Mouse (Mus musculus): ENCODE measurements around the gene Parm1. TPM values are rescaled to one million over a fixed set of nuclear protein-coding genes. Genes with fewer than 3 reads are reported as not detected.

Gene Parm1
- polyA plus RNA-seq (2016; fragmentation: Nextera tagmentation; extraction: Ambion mirVana), result 11.4 and 11.8 TPM in 2 replicates

DNA sequence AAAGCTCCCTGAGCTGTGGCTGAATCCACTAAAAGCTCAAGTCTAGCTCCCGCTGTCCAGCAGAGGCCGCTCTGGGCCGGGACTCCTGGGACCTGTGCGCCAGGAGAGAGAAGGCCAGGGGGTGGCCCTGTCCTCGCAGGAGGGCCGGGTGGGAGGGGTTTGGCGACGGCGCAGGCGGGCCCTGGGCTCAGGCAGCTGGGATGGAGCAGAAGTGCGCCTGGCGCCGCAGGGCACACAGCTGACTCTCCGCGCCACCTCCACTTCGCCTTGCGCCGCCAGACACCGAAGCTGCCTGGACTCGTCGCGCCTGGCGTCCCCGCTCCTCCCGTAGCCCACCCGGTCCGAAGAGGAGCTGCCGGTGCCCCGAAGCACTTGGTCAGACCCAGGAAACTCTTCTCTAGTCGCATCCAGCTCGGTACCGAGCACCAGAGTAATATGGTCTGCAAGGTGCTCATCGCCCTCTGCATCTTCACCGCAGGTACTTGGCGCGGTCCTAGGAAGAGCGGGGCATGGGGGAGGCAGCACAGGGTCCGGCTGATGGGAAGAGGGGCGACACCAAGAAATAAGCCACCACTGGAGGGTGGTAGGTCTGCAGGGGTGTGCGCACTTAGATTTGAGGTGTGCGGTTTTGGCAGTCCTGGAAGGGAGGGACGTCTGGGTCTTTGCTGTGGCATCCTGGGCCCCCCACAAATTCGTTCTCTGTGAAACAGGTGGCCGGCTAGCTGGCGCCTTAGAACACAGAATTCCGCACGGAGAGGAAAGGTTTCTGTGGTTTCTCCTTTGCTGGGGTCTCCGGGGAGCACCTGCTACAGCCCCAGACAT is at the start of gene Parm1:
TSS of gene Parm1 (plus strand) at position 136 of the 822 bp plus-strand sequence.
- peaks cover 11% of the 10 kb centered on the region for H3K27me3 ChIP-seq (replicated peaks)
- H3K27ac ChIP-seq, result no peak within 1 kb of the TSS
- no peaks in the 10 kb centered on the region for H3K9me3 ChIP-seq
- peak within 1 kb of the TSS; percentile 96 for H3K4me2 ChIP-seq (replicated peaks)
- 1% methylated on average over 47 of the region's 48 CpGs for WGBS
- peaks cover 21% of the 10 kb centered on the region for H3K4me1 ChIP-seq
- no peaks in the 10 kb centered on the region for H3K36me3 ChIP-seq
- H3K4me3 ChIP-seq, result peak within 1 kb of the TSS; percentile 48
- peak within 1 kb of the TSS; percentile 52 for H3K9ac ChIP-seq
- ATAC-seq (ENCODE audit: low FRiP score, low read depth), result peak; percentile 99

DNA sequence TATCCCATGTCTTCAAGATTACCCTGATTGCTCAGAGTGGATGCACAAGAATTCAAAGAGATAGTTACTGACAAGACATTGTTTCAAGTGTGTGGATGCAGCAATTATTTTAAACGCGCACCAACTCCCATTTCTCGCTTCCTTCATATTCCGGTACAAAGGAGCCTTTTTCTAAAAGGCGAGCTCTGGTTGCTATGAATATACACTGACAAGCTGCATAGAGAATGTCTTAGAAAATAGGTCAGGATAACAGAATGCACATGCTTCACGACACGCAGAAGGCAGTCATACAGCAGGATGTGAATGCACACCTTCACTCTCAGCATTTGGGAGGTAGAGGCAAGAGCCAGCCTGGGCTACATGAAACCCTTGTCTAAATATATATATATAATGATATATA is 42.2 kb upstream of the Parm1 start:
- H3K4me2 ChIP-seq (replicated peaks), result no peak overlapping the region
- no peak overlapping the region for H3K9ac ChIP-seq
- H3K4me1 ChIP-seq, result no peaks in the 10 kb centered on the region
- no peak for ATAC-seq (ENCODE audit: low FRiP score, low read depth)
- H3K27me3 ChIP-seq (replicated peaks), result no peaks in the 10 kb centered on the region
- H3K4me3 ChIP-seq, result no peak overlapping the region
- H3K9me3 ChIP-seq, result no peaks in the 10 kb centered on the region
- no peaks in the 10 kb centered on the region for H3K36me3 ChIP-seq
- 94% methylated on average over 7 of the region's 7 CpGs for WGBS
- no peak overlapping the region for H3K27ac ChIP-seq

DNA sequence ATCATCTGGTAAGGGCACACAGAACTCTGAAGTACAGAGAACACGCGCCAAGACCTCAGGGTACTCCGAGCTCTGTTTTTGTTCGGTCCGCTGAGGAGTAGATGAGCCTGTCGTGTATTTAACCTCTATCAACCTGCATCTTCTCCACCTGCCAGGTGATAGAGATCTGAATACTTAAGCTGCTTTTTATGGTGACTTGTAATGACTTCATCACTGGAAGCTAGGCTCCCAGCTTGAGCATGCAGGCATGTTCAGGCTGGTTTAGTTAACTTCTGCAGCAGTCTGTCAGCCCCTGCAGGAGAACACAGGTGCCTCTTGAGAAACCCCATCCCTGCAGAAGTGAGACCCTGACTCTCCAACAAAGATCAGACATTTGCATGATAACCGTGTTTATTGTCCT is 40.6 kb upstream of the Parm1 start:
- H3K4me1 ChIP-seq, result no peaks in the 10 kb centered on the region
- no peaks in the 10 kb centered on the region for H3K9me3 ChIP-seq
- H3K9ac ChIP-seq, result no peak overlapping the region
- WGBS, result 93% methylated on average over 7 of the region's 7 CpGs
- no peak overlapping the region for H3K27ac ChIP-seq
- no peak overlapping the region for H3K4me3 ChIP-seq
- ATAC-seq (ENCODE audit: low FRiP score, low read depth), result no peak
- H3K36me3 ChIP-seq, result no peaks in the 10 kb centered on the region
- no peak overlapping the region for H3K4me2 ChIP-seq (replicated peaks)
- no peaks in the 10 kb centered on the region for H3K27me3 ChIP-seq (replicated peaks)

DNA sequence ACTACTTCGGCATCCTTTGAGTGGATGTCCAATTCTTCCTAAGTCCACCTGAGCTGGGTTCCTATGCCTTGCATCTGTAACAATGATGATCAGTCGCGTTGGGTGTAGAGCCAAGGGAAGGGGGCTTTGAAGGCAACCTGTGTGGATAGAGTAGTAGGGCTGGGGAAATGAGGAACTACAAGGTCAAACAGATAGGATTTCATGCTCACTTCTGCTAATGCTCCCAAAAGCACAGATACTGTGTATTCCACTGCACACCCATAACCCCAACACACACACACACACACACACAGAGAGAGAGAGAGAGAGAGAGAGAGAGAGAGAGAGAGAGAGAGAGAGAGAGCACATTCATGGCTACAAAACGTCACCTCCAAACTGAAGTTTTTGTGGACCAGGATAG is 38.7 kb upstream of the Parm1 start:
- Histone ChIP-seq H3K9ac (no peak overlapping the region), H3K9me3 (no peaks in the 10 kb centered on the region), H3K4me1 (no peaks in the 10 kb centered on the region), H3K27ac (no peak overlapping the region), H3K36me3 (no peaks in the 10 kb centered on the region), H3K4me3 (no peak overlapping the region), H3K27me3 (replicated peaks) (no peaks in the 10 kb centered on the region), H3K4me2 (replicated peaks) (no peak overlapping the region)
- no peak for ATAC-seq (ENCODE audit: low FRiP score, low read depth)
- 91% methylated on average over 4 of the region's 4 CpGs for WGBS

DNA sequence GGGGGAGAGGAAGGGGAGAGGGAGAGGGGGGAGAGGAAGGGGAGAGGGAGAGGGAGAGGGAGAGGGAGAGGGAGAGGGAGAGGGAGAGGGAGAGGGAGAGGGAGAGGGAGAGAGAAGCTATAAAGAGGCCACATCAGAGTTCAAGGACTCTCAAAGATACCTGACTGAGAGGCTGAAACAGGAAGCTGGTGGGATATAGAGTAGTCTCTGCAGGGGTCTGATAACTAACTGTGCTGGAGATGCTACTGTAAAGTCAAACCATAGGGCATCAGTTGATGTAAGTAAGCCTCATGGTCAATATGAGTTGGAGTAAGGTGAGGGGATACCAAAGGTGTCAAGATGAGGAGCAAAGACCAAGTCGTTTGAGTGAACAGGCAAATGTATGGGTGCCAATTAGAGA is 37.3 kb upstream of the Parm1 start:
- 65% methylated on average over 1 of the region's 1 CpGs for WGBS
- no peak for ATAC-seq (ENCODE audit: low FRiP score, low read depth)
- H3K36me3 ChIP-seq, result no peaks in the 10 kb centered on the region
- no peak overlapping the region for H3K27ac ChIP-seq
- no peaks in the 10 kb centered on the region for H3K27me3 ChIP-seq (replicated peaks)
- no peak overlapping the region for H3K4me2 ChIP-seq (replicated peaks)
- no peak overlapping the region for H3K4me3 ChIP-seq
- no peak overlapping the region for H3K9ac ChIP-seq
- no peaks in the 10 kb centered on the region for H3K4me1 ChIP-seq
- no peaks in the 10 kb centered on the region for H3K9me3 ChIP-seq

DNA sequence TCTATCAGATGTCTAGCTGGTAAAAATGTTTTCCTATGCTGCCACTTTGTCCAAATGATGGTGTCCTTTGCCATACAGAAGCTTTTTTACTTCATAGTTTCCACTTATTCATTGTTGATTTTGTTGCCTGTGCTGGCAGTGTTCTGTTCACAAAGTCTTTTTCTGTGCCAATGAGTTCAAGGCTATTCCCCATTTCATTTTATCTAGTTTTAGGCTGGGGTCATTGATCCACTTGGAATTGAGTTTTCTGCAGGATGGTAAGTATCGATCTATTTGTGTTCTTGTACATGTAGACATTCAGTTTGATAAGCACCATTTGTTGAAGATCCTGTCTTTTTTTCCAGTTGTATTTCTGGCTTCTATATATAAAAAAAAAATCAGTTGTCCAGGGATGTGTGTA is 33.1 kb upstream of the Parm1 start:
- no peak overlapping the region for H3K27ac ChIP-seq
- no peak overlapping the region for H3K9ac ChIP-seq
- no peaks in the 10 kb centered on the region for H3K9me3 ChIP-seq
- H3K27me3 ChIP-seq (replicated peaks), result no peaks in the 10 kb centered on the region
- 98% methylated on average over 1 of the region's 1 CpGs for WGBS
- H3K4me1 ChIP-seq, result no peaks in the 10 kb centered on the region
- ATAC-seq (ENCODE audit: low FRiP score, low read depth), result no peak
- H3K4me3 ChIP-seq, result no peak overlapping the region
- H3K36me3 ChIP-seq, result no peaks in the 10 kb centered on the region
- no peak overlapping the region for H3K4me2 ChIP-seq (replicated peaks)

DNA sequence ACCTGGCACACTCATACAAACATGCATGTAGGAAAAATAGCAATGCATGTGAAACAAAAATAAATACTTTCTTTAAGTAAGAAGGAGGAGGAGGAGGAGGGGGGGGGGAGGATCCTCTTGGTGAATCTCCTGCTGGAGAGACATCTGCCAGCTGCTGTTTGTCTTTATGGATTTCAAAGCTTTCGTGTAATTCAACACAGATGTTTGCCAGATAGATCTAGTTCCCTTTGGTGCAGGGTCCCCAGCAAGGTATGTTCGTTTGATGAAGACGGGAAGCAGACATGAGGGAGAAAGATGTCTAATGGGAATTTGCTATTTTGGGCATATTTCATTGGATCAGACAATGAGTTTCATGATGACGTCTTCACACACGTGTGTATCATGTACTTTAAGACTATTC is 23.0 kb upstream of the Parm1 start:
- H3K27ac ChIP-seq, result no peak overlapping the region
- H3K4me1 ChIP-seq, result no peaks in the 10 kb centered on the region
- no peaks in the 10 kb centered on the region for H3K36me3 ChIP-seq
- H3K27me3 ChIP-seq (replicated peaks), result no peaks in the 10 kb centered on the region
- no peaks in the 10 kb centered on the region for H3K9me3 ChIP-seq
- H3K4me2 ChIP-seq (replicated peaks), result no peak overlapping the region
- no peak overlapping the region for H3K9ac ChIP-seq
- no peak for ATAC-seq (ENCODE audit: low FRiP score, low read depth)
- 77% methylated on average over 5 of the region's 5 CpGs for WGBS
- H3K4me3 ChIP-seq, result no peak overlapping the region

DNA sequence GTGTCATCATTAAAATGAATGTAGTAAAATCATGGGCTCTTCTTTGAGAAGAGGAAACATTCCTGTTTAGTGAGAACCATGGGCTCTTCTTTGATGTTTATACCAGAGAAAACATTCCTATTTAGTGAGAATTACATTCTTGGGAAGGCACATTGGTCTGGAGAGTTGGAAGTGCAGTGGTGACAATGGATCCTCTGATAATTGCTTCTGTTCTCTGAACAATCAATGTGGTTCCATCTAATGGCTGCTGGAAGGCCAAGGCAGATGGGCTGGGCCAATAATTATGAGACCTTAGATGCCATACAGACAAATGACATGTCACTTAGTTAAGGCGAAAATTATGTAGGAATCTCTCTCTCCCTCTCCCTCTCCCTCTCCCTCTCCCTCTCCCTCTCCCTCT is 16.1 kb upstream of the Parm1 start:
- ATAC-seq (ENCODE audit: low FRiP score, low read depth), result no peak
- WGBS, result 62% methylated on average over 1 of the region's 1 CpGs
- no peaks in the 10 kb centered on the region for H3K4me1 ChIP-seq
- no peak overlapping the region for H3K27ac ChIP-seq
- no peaks in the 10 kb centered on the region for H3K27me3 ChIP-seq (replicated peaks)
- H3K4me3 ChIP-seq, result no peak overlapping the region
- H3K9me3 ChIP-seq, result no peaks in the 10 kb centered on the region
- H3K9ac ChIP-seq, result no peak overlapping the region
- H3K36me3 ChIP-seq, result no peaks in the 10 kb centered on the region
- H3K4me2 ChIP-seq (replicated peaks), result no peak overlapping the region

DNA sequence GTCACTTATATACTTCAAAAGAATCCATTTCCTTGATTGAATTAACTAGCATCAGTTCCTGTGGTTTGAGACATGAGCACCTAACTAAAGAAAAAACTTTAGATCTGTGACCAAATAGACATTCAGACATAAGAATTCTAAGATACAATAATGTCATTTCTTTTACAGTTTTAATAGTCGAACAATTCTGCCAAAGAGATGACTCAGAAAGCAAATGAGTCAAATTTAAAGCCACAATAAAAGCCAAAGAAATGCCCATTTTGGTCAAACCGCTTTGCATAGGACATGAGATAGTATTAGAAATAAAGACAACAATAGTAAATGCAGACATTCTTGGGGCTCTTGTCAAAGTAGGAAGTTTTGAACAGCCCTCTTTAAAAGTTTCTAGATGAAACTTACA is 15.0 kb upstream of the Parm1 start:
- ATAC-seq (ENCODE audit: low FRiP score, low read depth), result no peak
- Histone ChIP-seq H3K36me3 (no peaks in the 10 kb centered on the region), H3K9me3 (no peaks in the 10 kb centered on the region), H3K4me3 (no peak overlapping the region), H3K27me3 (replicated peaks) (no peaks in the 10 kb centered on the region), H3K4me2 (replicated peaks) (no peak overlapping the region), H3K4me1 (no peaks in the 10 kb centered on the region), H3K27ac (no peak overlapping the region), H3K9ac (no peak overlapping the region)
- WGBS, result 90% methylated on average over 2 of the region's 2 CpGs

DNA sequence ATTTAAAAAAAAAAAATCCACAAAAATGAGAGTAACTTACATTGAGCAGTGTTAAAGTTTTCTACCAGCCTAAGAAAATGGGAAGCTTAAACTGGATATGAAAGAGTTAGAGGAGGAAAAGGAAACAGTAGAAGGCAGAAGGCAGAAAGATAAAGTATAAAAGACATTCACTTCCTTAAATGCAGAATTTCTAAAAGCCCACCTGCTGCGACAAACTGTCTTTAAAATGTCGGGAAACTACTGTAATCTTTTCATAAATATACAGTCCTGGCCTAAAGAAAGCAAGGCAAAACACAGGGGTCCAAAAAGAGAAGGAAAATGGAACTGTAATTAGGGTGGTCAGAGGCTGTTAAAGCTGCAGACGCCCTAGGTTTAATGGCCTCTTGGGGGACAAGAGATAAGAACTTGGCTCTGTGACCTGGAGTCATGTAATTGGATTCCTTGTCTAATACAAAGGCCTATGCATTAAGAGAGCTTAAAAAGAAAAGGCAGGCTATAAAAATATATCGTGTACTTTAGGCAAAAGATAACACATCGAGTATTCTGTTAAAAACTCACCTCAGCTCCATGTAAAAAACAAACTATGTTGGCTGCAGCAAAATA is 13.0 kb upstream of the Parm1 start:
- Histone ChIP-seq H3K4me3 (no peak overlapping the region), H3K27me3 (replicated peaks) (no peaks in the 10 kb centered on the region), H3K4me1 (no peaks in the 10 kb centered on the region), H3K9ac (no peak overlapping the region), H3K9me3 (no peaks in the 10 kb centered on the region), H3K36me3 (no peaks in the 10 kb centered on the region), H3K4me2 (replicated peaks) (no peak overlapping the region), H3K27ac (no peak overlapping the region)
- 67% methylated on average over 5 of the region's 5 CpGs for WGBS
- ATAC-seq (ENCODE audit: low FRiP score, low read depth), result no peak

DNA sequence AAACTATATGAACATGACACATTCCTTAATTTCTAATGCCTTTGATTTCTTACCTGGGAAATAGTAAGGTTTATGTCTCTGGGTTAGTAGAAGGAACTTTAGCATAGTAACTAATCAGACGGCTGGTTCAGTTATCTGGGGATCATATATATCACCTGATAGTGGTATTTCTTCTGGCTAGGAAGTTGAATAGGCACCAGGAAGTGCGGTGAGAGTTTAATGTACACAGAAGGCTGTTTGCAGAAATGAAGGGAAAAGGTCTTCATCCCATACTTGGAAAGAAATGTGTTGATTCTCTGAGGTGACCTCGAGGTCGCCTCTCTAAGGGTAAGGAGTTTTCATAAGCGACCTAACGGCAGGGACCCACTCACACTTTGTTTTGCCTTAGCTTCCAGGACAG is 338 bp upstream of the Parm1 start:
- Histone ChIP-seq H3K4me3 (peak overlapping the region; percentile 48; the same call in 1 of the 2 replicates), H3K4me1 (peaks cover 21% of the 10 kb centered on the region), H3K9ac (no peak overlapping the region), H3K27ac (no peak overlapping the region), H3K9me3 (no peaks in the 10 kb centered on the region), H3K27me3 (replicated peaks) (peaks cover 11% of the 10 kb centered on the region), H3K4me2 (replicated peaks) (peak overlapping the region; percentile 96), H3K36me3 (no peaks in the 10 kb centered on the region)
- ATAC-seq (ENCODE audit: low FRiP score, low read depth), result no peak
- 20% methylated on average over 6 of the region's 6 CpGs for WGBS

DNA sequence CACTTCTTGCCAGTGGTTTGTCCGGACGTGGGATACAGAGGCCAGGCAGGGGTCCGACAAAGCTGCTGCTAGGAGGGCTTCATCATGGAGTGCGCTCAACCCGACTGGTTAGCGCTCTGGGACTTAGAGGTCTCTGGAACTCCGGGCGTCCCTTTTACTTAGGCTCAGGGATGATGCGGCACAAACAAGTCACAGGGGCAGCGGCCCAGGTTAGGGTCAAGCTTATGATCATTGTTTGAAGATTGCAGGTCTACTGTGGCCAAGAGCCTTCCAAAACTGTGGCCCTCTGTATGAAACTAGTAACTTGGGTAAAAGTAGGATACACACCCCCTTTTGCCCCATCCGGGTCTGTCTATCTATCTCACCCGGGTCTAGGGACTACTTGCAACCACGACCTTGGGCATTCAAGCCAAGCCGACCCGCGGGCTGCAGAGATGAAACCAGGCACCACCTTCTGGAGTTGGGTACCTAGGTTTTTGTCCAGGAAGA is 931 bp downstream of the Parm1 start:
- H3K36me3 ChIP-seq, result no peaks in the 10 kb centered on the region
- WGBS, result 7% methylated on average over 16 of the region's 16 CpGs
- no peaks in the 10 kb centered on the region for H3K9me3 ChIP-seq
- peak overlapping the region; percentile 48 for H3K4me3 ChIP-seq
- ATAC-seq (ENCODE audit: low FRiP score, low read depth), result no peak; the same call in 1 of the 2 replicates
- peak overlapping the region; percentile 52; the same call in 1 of the 2 replicates for H3K9ac ChIP-seq
- no peak overlapping the region for H3K27ac ChIP-seq
- H3K4me1 ChIP-seq, result peaks cover 21% of the 10 kb centered on the region
- peak overlapping the region; percentile 96 for H3K4me2 ChIP-seq (replicated peaks)
- H3K27me3 ChIP-seq (replicated peaks), result peaks cover 11% of the 10 kb centered on the region
